Mouse (Mus musculus) neural tube, embryonic 14.5 days (tissue): ENCODE measurements at regions not wholly inside any gene's neighbourhood (a gene's known extent, or its start where the extent isn't known, plus 50 kb on each side); places are given as distances from the start of the nearest gene placed in this dataset.

Experiments
- ATAC-seq: fragments of 200-750 bp; cut with Nextera tagmentation; 2 replicates; pipeline ENCODE4 v1.8.0; 2017; ENCODE audit warnings: low read depth, mild to moderate bottlenecking, moderate TSS enrichment, moderate library complexity
- H3K27ac ChIP-seq: fragments of 300-500 bp; sonication (generic); 2 replicates; pipeline ENCODE4 v1.5.1; 2014; ENCODE audit warnings: low read depth, mild to moderate bottlenecking, control low read depth, low read length, moderate library complexity, mixed read lengths
- H3K27me3 ChIP-seq: fragments of 300-500 bp; sonication (generic); 2 replicates; pipeline ENCODE4 v1.6.1; 2014; ENCODE audit warnings: low read length; ENCODE audit not compliant: control insufficient read depth, insufficient read depth
- H3K36me3 ChIP-seq: fragments of 300-500 bp; sonication (generic); 2 replicates; pipeline ENCODE4 v1.6.1; 2014; ENCODE audit warnings: low read length, mixed read lengths; ENCODE audit not compliant: control insufficient read depth, insufficient read depth
- H3K4me1 ChIP-seq: fragments of 300-500 bp; sonication (generic); 2 replicates; pipeline ENCODE4 v1.6.1; 2014; ENCODE audit warnings: low read length; ENCODE audit not compliant: control insufficient read depth, insufficient read depth
- H3K4me2 ChIP-seq: fragments of 300-500 bp; sonication (generic); 2 replicates; pipeline ENCODE4 v1.6.1; 2014; ENCODE audit warnings: mild to moderate bottlenecking, low read depth, low read length, control low read depth
- H3K4me3 ChIP-seq: fragments of 300-500 bp; sonication (generic); 2 replicates; pipeline ENCODE4 v1.5.1; 2014; ENCODE audit warnings: low read depth, low read length, control low read depth, mixed read lengths
- H3K9ac ChIP-seq: fragments of 300-500 bp; sonication (generic); replicated peaks from 2 replicates; pipeline ENCODE4 v1.6.1; 2014; ENCODE audit warnings: low read depth, mild to moderate bottlenecking, control low read depth, low read length, mixed read lengths
- H3K9me3 ChIP-seq: fragments of 300-500 bp; sonication (generic); 2 replicates; pipeline ENCODE4 v1.6.1; 2016; ENCODE audit warnings: low read length; ENCODE audit not compliant: control insufficient read depth
- WGBS: fragments of 180-500 bp; shearing (Covaris S2); extraction: QIAGEN DNeasy Blood & Tissue Kit; methylation state at CpG from one replicate; pipeline ENCODE4 v1.1.7; 2014; 5-methylcytosine and 5-hydroxymethylcytosine counted together

DNA sequence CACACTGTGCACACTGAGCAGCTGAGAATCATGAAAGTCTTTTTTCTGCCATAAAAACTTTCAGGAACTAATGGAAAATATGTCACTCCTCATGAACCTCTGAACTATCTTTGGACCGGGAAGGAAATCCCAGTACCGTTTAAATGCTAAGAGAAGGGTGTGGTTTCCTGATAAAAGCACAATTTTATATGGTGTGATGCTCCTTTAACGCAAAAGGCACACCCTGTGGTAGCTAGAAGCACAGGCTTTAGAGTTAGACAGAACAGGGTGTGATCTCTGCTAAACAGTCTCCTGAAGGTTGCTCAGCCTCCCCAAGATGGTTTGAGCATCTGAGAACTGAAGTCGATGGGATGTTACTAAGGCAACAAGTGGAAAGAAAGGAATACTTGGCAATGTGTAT is 58.6 kb upstream of the Cep85l start:
- no peak overlapping the region for H3K4me2 ChIP-seq
- H3K27ac ChIP-seq: no peak overlapping the region
- no peaks in the 10 kb centered on the region for H3K36me3 ChIP-seq
- no peaks in the 10 kb centered on the region for H3K9me3 ChIP-seq
- H3K4me1 ChIP-seq: peaks cover 4% of the 10 kb centered on the region; the same call in 1 of the 2 replicates
- WGBS: 87% methylated on average over 4 of the region's 4 CpGs
- no peak overlapping the region for H3K4me3 ChIP-seq
- ATAC-seq: no peak
- H3K9ac ChIP-seq: no peak overlapping the region
- no peaks in the 10 kb centered on the region for H3K27me3 ChIP-seq

DNA sequence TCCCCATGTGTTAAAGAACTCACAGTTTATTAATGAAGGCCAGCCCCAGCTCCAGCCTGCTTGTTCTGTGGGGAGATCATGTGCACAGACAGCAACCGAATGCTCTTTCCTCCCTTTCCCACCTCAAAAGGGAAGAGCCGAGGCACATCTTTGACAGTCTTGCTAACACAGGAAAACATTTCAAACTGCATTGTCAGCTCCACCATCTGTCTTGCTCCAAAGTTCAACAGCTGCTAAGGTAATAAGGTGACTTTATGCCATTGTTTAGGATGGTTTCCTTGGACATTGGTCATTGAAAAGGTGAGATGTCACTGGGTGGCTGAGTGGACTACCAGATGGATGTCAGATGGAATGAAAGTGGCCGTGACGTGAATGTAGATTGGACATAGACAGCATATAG is 58.0 kb upstream of the Cep85l start:
- no peaks in the 10 kb centered on the region for H3K27me3 ChIP-seq
- no peak overlapping the region for H3K27ac ChIP-seq
- H3K4me3 ChIP-seq: no peak overlapping the region
- H3K9me3 ChIP-seq: no peaks in the 10 kb centered on the region
- H3K36me3 ChIP-seq: no peaks in the 10 kb centered on the region
- no peak overlapping the region for H3K4me2 ChIP-seq
- no peak overlapping the region for H3K9ac ChIP-seq
- whole genome bisulfite sequencing: 83% methylated on average over 4 of the region's 4 CpGs
- ATAC-seq: no peak
- peaks cover 4% of the 10 kb centered on the region; the same call in 1 of the 2 replicates for H3K4me1 ChIP-seq

DNA sequence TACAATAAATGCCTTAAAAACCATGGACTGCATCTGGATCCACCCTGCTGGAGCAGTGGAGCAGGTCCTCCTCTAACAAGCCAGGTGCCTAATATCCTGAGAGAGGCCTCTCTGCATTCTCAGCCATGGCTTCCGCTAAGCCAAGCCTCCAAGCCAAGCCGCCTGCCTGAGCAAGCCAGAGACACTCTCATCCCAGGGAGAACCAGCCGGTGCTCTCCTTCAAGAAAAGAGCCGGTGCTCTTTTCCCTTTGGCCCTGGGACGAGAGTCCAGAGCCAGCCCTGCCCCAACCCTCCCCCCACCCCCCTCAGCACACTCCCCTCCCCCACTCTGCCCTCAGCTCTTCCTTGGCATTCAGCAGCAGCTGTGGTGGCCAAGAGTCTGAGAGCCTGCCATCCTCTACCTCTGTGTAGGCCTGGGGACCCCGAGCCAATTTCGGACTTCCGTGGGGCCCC is 56.3 kb upstream of the Cep85l start:
- Histone ChIP-seq H3K4me3 (no peak overlapping the region), H3K4me2 (no peak overlapping the region), H3K9me3 (no peaks in the 10 kb centered on the region), H3K27me3 (no peaks in the 10 kb centered on the region), H3K4me1 (peaks cover 4% of the 10 kb centered on the region; the same call in 1 of the 2 replicates), H3K9ac (no peak overlapping the region), H3K27ac (no peak overlapping the region), H3K36me3 (no peaks in the 10 kb centered on the region)
- 82% methylated on average over 8 of the region's 8 CpGs for WGBS
- ATAC-seq: 0 out of 2 replicates have a peak, but pooled peaks have one; percentile 58

DNA sequence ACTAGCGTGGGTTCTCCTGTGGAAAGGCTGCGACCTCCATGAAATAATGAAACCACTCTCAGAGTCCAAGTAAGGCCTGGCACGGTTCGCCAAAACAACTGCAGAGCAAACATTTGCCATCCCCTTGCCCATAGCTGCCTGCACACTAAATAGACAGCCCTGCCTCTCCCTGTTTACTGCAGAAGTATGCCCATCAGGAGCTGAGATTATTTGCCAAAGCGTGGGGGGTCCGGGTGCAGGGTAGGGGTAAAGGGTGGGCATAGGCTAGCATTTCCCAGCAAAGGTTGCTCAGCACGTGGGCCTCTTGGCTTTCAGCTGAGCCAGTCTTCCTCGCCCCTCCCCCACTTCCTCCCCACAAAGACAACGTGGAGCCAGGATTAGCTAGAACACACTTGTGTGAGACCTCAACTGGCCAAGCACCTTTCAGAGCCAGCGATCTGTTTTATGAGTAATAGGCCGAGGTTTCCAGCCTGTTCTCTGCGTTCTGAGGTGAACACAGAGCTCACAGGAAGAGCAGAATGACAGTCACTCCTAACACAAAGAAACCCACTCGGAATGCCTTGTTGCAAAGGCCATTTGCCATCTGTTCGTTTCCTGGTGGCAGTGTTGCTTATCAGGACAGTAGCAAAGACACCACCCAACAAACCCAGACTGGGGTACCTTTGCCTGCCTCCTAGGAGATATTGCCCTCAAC is 55.6 kb upstream of the Cep85l start:
- peak overlapping the region; percentile 34; the same call in 1 of the 2 replicates for H3K27ac ChIP-seq
- peak; percentile 55 for ATAC-seq
- H3K9ac ChIP-seq: no peak overlapping the region

DNA sequence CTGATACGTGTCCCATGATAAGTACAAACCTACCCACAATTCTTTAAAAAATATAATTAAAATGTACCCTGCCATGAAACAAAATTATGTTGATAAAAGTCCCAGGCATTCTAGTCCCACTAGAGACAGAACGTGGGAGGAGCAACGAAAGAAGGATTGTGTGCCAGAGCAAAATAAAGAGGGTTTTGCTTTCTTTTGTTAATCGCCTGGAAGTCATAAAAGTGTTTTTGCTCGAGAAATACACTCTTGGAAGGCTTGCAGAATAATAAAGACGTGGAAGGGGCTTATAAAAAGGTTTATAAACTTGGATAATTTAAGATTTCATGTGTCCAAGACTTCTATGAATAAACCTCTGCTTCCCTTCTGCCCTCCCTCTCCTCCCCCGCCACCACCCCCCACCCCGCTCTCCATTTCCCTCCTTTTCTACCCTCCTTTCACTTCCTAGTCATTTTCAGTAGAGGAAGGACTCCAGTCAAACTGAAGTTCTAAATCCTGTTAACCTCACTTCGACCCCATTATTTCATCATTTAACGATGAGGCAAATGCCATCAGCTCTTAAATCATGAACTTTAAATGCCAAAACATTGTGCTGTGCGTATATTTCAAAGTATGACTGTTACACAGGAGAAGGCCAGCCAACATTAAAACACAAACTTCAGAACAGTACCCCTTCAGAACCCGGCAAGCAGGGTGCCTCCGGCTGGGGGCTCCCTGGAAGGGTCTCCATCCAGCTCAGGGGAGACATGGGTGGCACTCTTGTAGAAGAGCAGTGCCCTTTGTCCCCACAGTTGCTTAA is 54.8 kb upstream of the Cep85l start:
- ATAC-seq: peak; percentile 38; the same call in 1 of the 2 replicates

More for the DNA sequence above, 55.6 kb upstream of the Cep85l start:
- 53% methylated on average over 14 of the region's 14 CpGs for WGBS
- H3K4me1 ChIP-seq: peaks cover 4% of the 10 kb centered on the region; the same call in 1 of the 2 replicates
- H3K4me2 ChIP-seq: 0 out of 2 replicates have a peak overlapping the region, but pooled peaks have one; percentile 4
- H3K27me3 ChIP-seq: no peaks in the 10 kb centered on the region
- H3K4me3 ChIP-seq: no peak overlapping the region
- no peaks in the 10 kb centered on the region for H3K9me3 ChIP-seq
- no peaks in the 10 kb centered on the region for H3K36me3 ChIP-seq

DNA sequence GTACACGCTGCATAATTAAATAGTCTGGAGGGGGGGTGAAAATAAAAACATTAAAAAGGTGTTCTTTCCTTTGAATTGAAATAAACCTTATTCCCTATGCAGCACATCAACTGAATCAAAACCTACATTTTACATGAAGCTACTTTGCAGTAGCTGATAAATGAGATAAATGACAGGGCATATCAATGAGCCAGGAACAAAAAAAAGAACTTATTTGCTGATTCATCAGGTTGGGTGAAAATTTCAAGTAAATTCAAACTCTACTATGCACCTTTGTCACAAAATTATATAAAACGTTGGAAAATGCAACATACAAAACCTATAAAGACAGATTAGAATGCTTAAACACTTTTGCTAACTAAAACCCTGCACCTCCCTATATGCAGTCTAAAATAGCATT is 53.0 kb upstream of the Cep85l start:
- Histone ChIP-seq H3K4me2 (no peak overlapping the region), H3K4me3 (no peak overlapping the region), H3K4me1 (peaks cover 7% of the 10 kb centered on the region; the same call in 1 of the 2 replicates), H3K27me3 (no peaks in the 10 kb centered on the region), H3K9ac (no peak overlapping the region), H3K27ac (no peak overlapping the region), H3K9me3 (no peaks in the 10 kb centered on the region), H3K36me3 (no peaks in the 10 kb centered on the region)
- WGBS: 89% methylated on average over 2 of the region's 2 CpGs
- ATAC-seq: no peak

More for the DNA sequence above, 54.8 kb upstream of the Cep85l start:
- 53% methylated on average over 13 of the region's 13 CpGs for WGBS
- peak overlapping the region; percentile 34; the same call in 1 of the 2 replicates for H3K27ac ChIP-seq
- H3K36me3 ChIP-seq: no peaks in the 10 kb centered on the region
- peaks cover 4% of the 10 kb centered on the region; the same call in 1 of the 2 replicates for H3K4me1 ChIP-seq
- H3K9me3 ChIP-seq: no peaks in the 10 kb centered on the region
- no peaks in the 10 kb centered on the region for H3K27me3 ChIP-seq
- H3K9ac ChIP-seq: no peak overlapping the region
- 0 out of 2 replicates have a peak overlapping the region, but pooled peaks have one; percentile 4 for H3K4me2 ChIP-seq
- no peak overlapping the region for H3K4me3 ChIP-seq

DNA sequence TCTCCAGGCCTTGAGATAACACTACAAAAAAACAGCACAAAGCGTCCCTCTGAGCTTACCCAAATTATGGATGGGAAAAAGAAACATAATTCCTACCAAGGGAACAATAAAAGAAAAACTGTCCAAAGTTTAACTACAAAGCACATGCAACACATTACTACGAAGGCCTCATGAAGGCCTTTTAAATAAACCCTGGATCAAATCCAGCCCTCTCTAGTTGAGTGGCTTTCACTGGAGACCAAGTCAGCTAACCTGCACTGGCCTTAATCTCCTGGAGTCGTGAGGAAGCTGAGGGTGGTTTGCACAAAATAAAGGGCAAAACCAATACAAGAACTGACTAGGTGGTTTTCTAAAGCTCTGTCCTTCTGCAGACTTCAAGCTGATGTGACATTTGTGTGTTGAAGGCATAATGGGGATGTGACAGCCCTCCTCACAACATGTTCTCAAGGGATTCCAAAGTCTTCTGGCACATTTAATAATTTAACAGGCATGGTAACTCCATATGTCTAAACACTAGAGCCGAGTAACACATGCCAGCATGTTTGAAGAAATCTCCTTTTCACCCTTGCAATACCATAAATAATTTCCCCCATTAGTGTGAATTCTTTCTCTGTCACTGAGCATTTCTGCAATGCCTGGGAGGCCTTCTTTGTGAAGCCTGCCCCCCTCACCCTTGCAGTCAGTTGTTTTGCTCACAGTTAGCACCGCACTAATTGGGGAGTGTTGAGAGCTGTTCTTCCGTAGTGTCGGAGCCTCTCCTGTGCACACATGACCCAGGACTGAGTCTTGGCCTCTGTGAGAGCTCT is 50.0 kb upstream of the Cep85l start:
- H3K9ac ChIP-seq: no peak overlapping the region
- no peak overlapping the region; the same call in 1 of the 2 replicates for H3K27ac ChIP-seq
- ATAC-seq: peak; percentile 54; the same call in 1 of the 2 replicates
- no peak overlapping the region for H3K4me3 ChIP-seq
- H3K9me3 ChIP-seq: no peaks in the 10 kb centered on the region
- no peaks in the 10 kb centered on the region for H3K36me3 ChIP-seq
- peaks cover 2% of the 10 kb centered on the region; the same call in 1 of the 2 replicates for H3K4me1 ChIP-seq
- no peaks in the 10 kb centered on the region for H3K27me3 ChIP-seq
- H3K4me2 ChIP-seq: no peak overlapping the region
- 40% methylated on average over 7 of the region's 7 CpGs for WGBS
